Mouse (Mus musculus) c-Kit-negative CD71-positive TER-119-positive erythroid progenitor cells, embryonic 14.5 days (primary cell): Measurements from ENCODE around the gene Kalrn.

Source experiments
- DNase-seq: peaks from one replicate; pipeline ENCODE4 v3.0.0-alpha.2; 2013; ENCODE audit warnings: low read depth, low spot score

Kalrn gene

GRCm38 (mm10) chr16:33989106-33989505 is 584.2 kb downstream of the Kalrn start:
- no peak for DNase-seq

GRCm38 (mm10) chr16:33988358-33989012 is 584.8 kb downstream of the Kalrn start:
- peak; percentile 15 for DNase-seq

- DNase-seq, result no peak
Measured at GRCm38 (mm10) chr16:33986993-33987392, 586.3 kb downstream of the Kalrn start.

GRCm38 (mm10) chr16:33985372-33985771 is 588.0 kb downstream of the Kalrn start:
- no peak for DNase-seq

DNA sequence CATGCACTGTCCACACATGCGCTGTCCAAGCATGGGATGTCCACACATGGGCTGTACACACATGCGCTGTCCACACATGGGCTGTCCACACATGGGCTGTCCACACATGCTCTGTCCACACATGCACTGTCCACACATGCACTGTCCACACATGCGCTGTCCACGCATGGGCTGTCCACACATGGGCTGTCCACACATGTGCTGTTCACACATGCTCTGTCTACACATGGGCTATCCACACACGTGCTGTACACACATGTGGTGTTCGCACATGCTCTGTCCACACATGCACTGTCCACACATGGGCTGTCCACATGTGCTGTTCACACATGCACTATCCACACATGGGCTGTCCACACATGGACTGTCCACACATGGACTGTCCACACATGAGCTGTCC is 589.6 kb downstream of the Kalrn start:
- DNase-seq, result no peak

- DNase-seq, result no peak
Measured at GRCm38 (mm10) chr16:33979855-33980254, 593.5 kb downstream of the Kalrn start.

DNA sequence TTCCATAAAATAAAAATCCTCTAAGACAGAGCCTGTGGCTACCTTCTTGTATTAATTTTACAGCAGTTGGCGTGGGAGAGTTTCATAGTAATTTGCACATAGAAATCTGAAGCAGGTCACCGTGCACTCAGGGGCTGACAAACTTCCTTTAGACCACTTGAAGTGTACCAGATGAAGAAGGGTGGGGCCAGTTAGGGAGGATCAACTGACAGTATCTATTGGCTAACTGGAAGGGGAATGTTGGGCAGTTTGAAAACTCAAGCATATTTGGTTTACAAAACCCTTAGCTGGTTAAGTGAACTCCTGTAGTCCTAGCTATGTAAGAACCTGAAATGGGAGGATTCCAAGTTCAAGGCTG is 606.1 kb downstream of the Kalrn start:
- peak; percentile 33 for DNase-seq

DNA sequence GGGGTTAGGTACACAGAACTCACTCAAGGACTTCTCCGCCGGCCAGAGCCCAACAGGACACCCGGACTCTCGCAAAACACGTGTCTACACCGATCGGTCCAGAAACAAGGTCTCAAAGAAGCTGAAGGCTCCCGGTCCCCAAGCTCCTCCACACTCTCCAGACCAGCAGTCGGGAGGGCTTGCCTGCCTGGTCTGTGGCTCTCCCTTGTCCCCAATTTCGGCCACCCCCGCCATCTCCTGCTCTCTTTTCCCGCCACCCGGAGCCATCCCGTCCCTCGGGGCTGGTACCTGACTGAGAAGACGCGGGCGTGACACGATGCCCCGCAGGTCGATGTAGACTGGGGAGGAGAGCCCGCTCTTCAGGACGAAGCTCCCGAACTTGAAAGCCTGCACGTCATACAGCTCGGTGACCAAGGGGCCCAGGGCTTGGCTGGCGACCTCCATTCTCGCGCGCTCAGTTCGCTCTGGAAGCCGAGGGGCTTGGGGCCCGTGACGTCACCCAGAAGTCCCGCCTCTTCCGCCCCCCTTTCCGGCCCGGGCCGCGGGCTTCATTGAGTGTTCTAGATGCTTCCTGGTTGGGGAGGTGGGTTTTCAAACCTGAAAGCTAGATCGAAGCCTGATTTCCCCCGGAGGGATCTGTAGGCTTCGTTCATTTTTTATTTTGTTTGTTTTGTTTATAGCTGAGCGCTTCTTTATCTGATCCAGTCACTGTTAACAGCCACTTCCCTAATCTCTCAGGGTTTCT is 606.6 kb downstream of the Kalrn start, which contains the start of gene Umps:
Umps (minus strand) TSS at position 501 of the 745 bp plus-strand sequence.
- peak; percentile 55 for DNase-seq

- no peak for DNase-seq
Measured at GRCm38 (mm10) chr16:33965878-33966537, 607.3 kb downstream of the Kalrn start.

- no peak for DNase-seq
Measured at GRCm38 (mm10) chr16:33963509-33963908, 609.8 kb downstream of the Kalrn start.

DNA sequence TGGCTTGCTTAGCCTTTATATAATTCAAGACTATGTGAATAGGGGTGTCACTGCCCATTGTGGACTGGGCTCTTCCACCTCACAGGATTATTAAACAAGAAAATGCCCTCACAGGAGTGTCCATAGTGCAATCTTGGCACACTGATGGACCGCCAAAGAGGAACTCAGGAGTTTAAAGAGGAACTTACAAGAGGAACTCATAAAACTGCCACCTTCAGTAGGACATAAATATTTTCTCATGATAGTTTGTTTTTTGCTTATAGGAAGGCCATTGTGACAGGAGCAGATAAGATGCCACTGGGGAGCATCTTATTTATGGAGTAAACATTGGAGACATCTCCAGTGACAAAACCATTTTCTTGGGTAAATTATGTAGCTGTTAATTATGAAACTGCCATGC is 618.5 kb downstream of the Kalrn start:
- DNase-seq, result no peak

- no peak for DNase-seq
Measured at GRCm38 (mm10) chr16:33953008-33953407, 620.3 kb downstream of the Kalrn start.

DNA sequence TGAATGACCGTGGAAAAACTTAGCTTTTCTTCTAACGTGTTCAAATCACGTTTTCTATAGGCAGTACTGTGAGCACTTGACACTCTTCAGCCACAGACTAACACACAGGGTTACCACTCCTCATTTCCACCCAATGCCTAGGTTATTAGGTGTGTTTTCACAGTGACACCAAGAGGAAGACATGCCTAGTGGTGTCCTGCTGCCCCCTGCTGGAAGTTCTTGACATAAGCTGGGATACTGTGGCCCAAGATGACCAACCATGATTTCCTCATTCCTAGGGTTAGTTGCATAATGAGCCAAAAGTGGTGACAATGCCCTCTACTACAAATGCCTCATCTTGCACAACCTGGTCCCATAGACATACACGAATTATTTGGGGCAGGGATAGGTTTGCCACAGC is 622.5 kb downstream of the Kalrn start:
- DNase-seq, result peak; percentile 20

DNA sequence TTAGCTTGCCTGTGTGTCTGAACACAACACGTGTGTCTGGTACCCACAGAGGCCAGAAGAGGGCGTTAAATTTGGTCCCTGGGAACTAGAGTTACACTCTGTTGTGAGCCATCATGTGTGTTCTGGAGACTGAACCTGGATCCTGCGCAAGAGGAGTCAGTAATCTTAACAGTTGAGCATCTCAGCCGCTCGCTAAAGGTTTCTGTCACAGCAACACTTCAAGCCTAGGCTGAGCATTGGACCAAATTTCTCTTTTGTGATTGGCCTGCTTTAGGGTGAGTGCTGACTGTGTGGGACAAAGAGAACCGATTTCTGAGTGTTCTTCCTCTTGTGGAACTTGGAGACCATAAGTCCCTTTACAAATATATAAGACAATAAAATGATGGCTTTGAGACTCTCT is 622.9 kb downstream of the Kalrn start:
- no peak for DNase-seq

- no peak for DNase-seq
Measured at GRCm38 (mm10) chr16:33947664-33948571, 625.4 kb downstream of the Kalrn start.

GRCm38 (mm10) chr16:33946021-33946420 is 627.3 kb downstream of the Kalrn start:
- no peak for DNase-seq

GRCm38 (mm10) chr16:33944772-33945171 is 628.6 kb downstream of the Kalrn start:
- no peak for DNase-seq

- DNase-seq, result no peak
Measured at GRCm38 (mm10) chr16:33944126-33944525, 629.2 kb downstream of the Kalrn start.

GRCm38 (mm10) chr16:33943388-33943787 is 629.9 kb downstream of the Kalrn start:
- no peak for DNase-seq

GRCm38 (mm10) chr16:33942341-33942740 is 631.0 kb downstream of the Kalrn start:
- no peak for DNase-seq

DNA sequence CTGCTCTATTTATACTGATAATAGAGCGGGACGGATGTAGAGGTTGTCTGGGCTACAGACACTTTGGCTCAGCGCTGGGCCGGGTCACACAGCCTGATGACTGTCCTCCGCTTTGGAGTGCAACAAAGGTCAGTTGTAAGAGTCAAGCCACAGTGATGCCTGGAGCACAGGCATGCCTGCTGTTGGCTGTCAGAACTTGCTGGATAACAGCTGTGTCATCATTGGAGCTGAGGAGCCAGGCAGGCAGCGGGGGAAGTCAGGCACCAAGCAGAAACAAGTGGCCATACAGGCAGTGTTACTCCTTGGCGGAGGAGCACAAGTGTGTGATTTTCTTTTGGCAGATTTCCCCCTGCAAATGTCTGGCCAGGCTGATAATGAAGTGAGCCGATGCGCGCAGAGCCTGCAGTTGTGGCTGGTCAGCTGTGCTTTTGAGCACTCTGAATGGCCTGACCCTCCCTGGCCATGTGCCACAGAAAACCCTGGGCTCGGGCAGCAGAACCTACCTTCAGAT is 632.0 kb downstream of the Kalrn start:
- DNase-seq, result no peak
